Mouse (Mus musculus): Measurements from ENCODE around the gene Tor1a.

- TF ChIP-seq CTCF (IDR thresholded peaks at IDR 0.05; ENCODE audit: low read depth, low read length) (no peak), POLR2A (IDR thresholded peaks at IDR 0.05; ENCODE audit: borderline replicate concordance, low read depth, low read length) (no peak)
Observed at GRCm38 (mm10) chr2:30981790-30982513, 14.2 kb upstream of the Tor1a start, which contains the start of the genes BC005624 and Usp20.

Measured in bone marrow macrophage, adult 2 months (primary cell).